Mouse (Mus musculus) E14TG2a.4 (cell line): ENCODE data around the gene Tmem198.

Experiments
- CTCF ChIP-seq: conservative IDR thresholded peaks from 2 replicates; pipeline ENCODE4 v1.5.1; 2014; ENCODE audit warnings: low read length
- NANOG ChIP-seq: IDR thresholded peaks from 2 replicates; pipeline ENCODE4 v1.6.1; 2014; ENCODE audit warnings: borderline replicate concordance, low read length, mixed read lengths
- POU5F1 ChIP-seq: IDR thresholded peaks from 2 replicates; pipeline ENCODE4 v1.6.1; 2014; ENCODE audit warnings: low read length, borderline replicate concordance

DNA sequence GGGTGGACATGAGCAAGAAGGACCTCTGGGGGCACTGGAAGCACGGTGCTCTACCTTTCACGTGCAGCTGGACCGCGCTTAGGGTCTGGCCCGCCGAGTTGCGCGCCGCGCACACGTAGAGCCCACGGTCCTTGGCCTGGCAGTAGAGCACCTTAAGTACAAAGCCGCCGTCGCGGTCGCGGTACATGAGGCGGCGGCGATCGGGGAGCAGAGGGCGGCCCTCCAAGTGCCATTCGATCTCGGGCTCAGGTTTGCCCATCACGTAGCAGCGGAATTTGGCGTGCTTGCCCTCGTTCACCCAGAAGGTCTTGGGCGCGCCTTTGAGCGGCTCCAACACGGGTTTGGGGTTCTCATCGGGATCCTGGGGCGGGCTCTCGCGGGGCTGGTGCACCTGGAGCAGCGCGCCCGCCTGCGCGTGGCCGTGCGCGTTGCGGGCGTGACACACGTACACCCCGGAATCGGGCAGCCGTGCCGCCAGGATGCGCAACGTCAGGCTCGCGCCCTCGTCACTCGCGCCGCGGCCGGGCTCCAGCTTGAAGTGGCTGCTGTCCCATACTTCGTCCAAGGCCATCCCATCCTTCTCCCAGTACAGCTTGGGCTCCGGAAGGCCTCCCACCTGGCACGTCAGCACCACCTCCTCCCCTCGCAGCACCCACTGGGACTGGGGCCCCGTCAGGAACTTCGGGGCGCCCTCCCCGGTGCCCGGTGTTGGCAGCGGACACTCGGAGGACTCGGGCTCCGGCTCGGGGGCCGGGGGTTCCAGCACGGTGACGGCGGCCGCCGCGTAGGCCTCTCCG lies 26.0 kb downstream of the Tmem198 start:
- TF ChIP-seq CTCF (no peak), POU5F1 (no peak), NANOG (no peak)
